Mouse (Mus musculus) urinary bladder, adult 2 months (tissue): ENCODE results near the gene Tmem178b. TPM values are rescaled to one million over a fixed set of nuclear protein-coding genes. Genes with fewer than 3 reads are reported as not detected.

ENCODE experiments used
- DNase-seq: peaks from one replicate; pipeline ENCODE4 v3.0.0; 2022; ENCODE audit warnings: low spot score
- polyA plus RNA-seq: library from polyadenylated mRNA; depleted of rRNA; stranded (reverse); fragments of >200 nt; gene quantifications from 2 replicates; pipeline ENCODE4 v1.2.3, GENCODE M21; 2012

Tmem178b gene
- polyA plus RNA-seq, 1 experiment: 0.70 TPM

- no peak for DNase-seq
Measured at GRCm38 (mm10) chr6:40015711-40016460, 142.8 kb downstream of the Tmem178b start.

- no peak for DNase-seq
Measured at GRCm38 (mm10) chr6:40019396-40019795, 146.3 kb downstream of the Tmem178b start.

- DNase-seq: no peak
Measured at GRCm38 (mm10) chr6:40023592-40024335, 150.7 kb downstream of the Tmem178b start.

- DNase-seq: no peak
Measured at GRCm38 (mm10) chr6:40024336-40024934, 151.4 kb downstream of the Tmem178b start.

- DNase-seq: no peak
Measured at GRCm38 (mm10) chr6:40032901-40033300, 159.8 kb downstream of the Tmem178b start.

- no peak for DNase-seq
Measured at GRCm38 (mm10) chr6:40033935-40034334, 160.9 kb downstream of the Tmem178b start.

GRCm38 (mm10) chr6:40048969-40049908, 176.2 kb downstream of the Tmem178b start:
- DNase-seq: no peak

- no peak for DNase-seq
Measured at GRCm38 (mm10) chr6:40049909-40050484, 176.9 kb downstream of the Tmem178b start.

- no peak for DNase-seq
Measured at GRCm38 (mm10) chr6:40051698-40052097, 178.6 kb downstream of the Tmem178b start.

- DNase-seq: no peak
Measured at GRCm38 (mm10) chr6:40052593-40052992, 179.5 kb downstream of the Tmem178b start.

- DNase-seq: no peak
Measured at GRCm38 (mm10) chr6:40059466-40059865, 186.4 kb downstream of the Tmem178b start.

GRCm38 (mm10) chr6:40061327-40062189, 188.5 kb downstream of the Tmem178b start:
- no peak for DNase-seq

- DNase-seq: no peak
Measured at GRCm38 (mm10) chr6:40062190-40062501, 189.1 kb downstream of the Tmem178b start.

GRCm38 (mm10) chr6:40063438-40063837, 190.4 kb downstream of the Tmem178b start:
- no peak for DNase-seq

- no peak for DNase-seq
Measured at GRCm38 (mm10) chr6:40063899-40064298, 190.8 kb downstream of the Tmem178b start.

GRCm38 (mm10) chr6:40064342-40064741, 191.3 kb downstream of the Tmem178b start:
- DNase-seq: no peak

- no peak for DNase-seq
Measured at GRCm38 (mm10) chr6:40068467-40068866, 195.4 kb downstream of the Tmem178b start.

- DNase-seq: no peak
Measured at GRCm38 (mm10) chr6:40071007-40071406, 197.9 kb downstream of the Tmem178b start.

GRCm38 (mm10) chr6:40076089-40076488, 203.0 kb downstream of the Tmem178b start:
- DNase-seq: no peak

- no peak for DNase-seq
Measured at GRCm38 (mm10) chr6:40076670-40077313, 203.7 kb downstream of the Tmem178b start.
